Mouse (Mus musculus) gastrocnemius, postnatal 14 days (tissue): ENCODE measurements around the gene Macc1. TPM values are rescaled to one million over a fixed set of nuclear protein-coding genes. Genes with fewer than 3 reads are reported as not detected.
"Not testable (repeated sequence)": the region's sequence is repeated elsewhere in the genome, so short reads cannot be mapped to it uniquely, and the experiment has no call there.

Source experiments
- DNase-seq: peaks from one replicate; pipeline ENCODE4 v3.0.0; 2021; ENCODE audit warnings: mixed read lengths
- intact Hi-C: fragments of 180-260 bp; cut with DNase I; formaldehyde crosslinking; loops from one replicate; pipeline ENCODE4 v1.15.1; 2025; ENCODE audit warnings: low total_unique reads
- long read RNA-seq, 2 experiments: library from polyadenylated mRNA; stranded (forward); transcript quantifications; one replicate each; pipeline ENCODE4 v2.0.0; 2021
- total RNA-seq, 2 experiments: library from RNA; stranded (reverse); gene quantifications; 2 replicates each; pipeline ENCODE4 v1.2.3; 2021

The Macc1 gene
- not detected for total RNA-seq
- long read RNA-seq, experiment 1: 0 reads
- long read RNA-seq, experiment 2, partial matches to known transcripts: 0 of 1 reads
- long read RNA-seq, experiment 2, other reads (novel, unspliced or antisense): 1 of 1 reads

DNA sequence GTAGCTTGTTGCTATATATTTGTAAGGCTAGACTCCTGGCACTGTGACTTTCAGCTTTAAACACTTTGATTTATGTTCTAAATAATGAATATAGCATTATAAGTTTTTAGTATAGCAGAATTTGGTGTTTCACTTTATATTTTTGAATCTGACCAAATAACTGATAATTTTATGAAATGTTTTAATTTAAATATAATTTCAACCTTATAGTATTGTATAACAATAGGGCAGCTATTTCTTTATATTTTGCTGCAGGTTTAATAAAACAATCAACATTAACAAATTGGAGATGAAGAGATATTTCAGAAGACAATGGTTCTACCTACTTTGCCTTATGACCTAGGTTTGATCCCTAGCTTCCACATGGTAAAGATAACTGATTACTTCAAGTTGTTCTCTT is at the start of gene Macc1:
Macc1 (plus strand) TSS at position 301 of the 400 bp plus-strand sequence.
- DNase-seq: no peak
- intact Hi-C loops: no loop called here

DNA sequence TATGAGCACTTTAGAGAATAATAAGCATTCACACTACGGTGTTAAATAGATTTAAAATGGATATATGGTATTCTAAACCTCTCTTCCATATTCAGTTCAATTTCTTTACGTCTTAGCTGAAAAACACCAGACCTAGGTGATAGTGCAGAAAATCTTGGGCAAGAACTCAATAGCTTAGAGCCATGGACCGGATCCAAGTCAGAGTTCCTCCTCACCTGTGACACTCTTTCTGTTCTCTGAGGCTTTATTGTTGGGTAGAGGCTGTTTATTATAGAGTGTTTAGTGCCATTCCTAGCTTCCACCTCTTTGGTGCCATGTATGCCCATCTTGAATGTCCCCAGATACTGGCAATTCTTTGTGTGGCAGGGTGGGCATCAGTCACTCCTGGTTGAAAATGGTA is 49.6 kb upstream of the Macc1 start:
- intact Hi-C loops: no loop called here
- no peak for DNase-seq

DNA sequence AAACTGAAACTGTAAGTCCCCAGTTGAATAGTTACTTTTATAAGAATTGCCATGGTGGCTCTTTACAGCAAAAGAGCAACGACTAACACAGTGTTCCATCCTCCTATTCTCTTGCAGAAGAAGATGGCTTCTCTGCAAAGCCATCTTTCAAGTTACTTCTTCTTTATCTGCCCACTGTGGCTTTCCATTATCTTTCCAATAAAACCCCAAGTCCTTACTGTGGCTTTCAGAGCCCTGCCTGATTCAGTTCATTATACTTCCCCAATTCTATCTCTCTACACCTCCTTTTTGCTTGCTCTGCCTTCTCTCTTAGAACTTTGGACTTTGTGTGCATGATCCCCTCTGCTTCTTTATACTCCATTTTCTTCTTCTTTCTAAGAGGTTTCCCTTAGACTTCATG is 45.3 kb upstream of the Macc1 start:
- intact Hi-C loops: no loop called here

DNA sequence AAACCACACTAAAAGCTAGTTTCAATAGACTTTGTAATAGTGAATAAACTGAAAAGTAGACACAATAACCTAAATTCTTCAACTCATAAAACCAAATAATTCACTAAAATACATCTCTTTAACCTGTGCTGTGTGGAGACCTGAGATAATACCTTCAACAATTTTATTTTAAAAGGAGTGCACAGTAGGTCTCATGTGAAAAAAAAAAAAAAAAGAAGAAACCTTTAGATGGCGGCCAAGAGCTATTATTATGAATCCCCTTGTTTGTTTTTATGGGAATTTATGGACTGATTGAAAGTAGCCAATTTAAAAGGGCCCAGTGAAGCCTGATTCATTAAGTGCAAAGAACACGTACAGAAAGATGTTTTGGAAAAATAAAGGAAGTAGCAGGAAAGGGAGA is 44.0 kb upstream of the Macc1 start:
- intact Hi-C loops: no loop called here

More for the DNA sequence above, 45.3 kb upstream of the Macc1 start:
- no peak for DNase-seq

DNA sequence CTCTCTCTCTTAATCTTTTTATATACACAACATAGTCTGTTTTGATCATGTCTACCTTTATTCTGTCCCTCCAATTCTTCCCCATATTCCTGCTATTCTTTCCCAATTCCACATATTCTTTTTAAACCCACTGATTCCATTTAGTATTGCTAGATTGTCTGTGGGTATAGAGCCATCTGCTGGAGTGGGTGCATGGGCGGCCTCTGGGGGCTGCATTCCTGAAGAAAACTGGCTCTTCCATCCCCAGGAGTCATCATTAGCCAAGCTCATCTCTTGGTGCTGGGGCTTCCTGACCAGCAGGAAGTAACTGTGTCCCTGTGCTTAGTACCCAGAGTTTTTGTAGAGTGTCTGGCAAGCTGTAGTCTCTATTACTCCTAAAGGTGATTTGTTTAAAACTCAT is 42.1 kb upstream of the Macc1 start:
- intact Hi-C loops: no loop called here
- DNase-seq: no peak

More for the DNA sequence above, 44.0 kb upstream of the Macc1 start:
- no peak for DNase-seq

GRCm38 (mm10) chr12:119273605-119274004 is 40.5 kb upstream of the Macc1 start:
- intact Hi-C loops: no loop called here
- no peak for DNase-seq

DNA sequence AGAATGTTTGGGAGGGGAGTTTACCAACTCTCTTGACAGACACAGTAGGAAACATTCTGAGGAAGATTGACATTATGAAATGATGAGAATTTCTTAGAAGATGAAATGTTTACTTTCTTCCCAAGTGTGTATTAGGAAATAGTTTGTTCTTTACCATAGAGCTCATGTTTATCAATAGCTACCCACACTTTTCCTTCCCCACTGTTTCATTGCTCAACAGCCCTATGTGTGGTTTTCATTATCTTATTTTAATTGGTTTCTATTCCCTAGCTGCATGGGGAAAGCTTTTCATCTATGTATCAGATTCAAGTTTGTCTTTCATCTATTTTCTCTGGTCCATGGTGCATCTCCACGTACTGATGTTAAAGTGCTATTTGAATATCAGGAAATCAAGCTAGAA is 37.8 kb upstream of the Macc1 start:
- DNase-seq: no peak
- intact Hi-C loops: no loop called here

GRCm38 (mm10) chr12:119291618-119292017 is 22.5 kb upstream of the Macc1 start:
- intact Hi-C loops: no loop called here
- DNase-seq: no peak

- DNase-seq: no peak
- intact Hi-C loops: no loop called here
These were observed 10.5 kb upstream of the Macc1 start for GRCm38 (mm10) chr12:119303618-119304017.

- intact Hi-C loops: no loop called here
- DNase-seq: no peak
These were observed 881 bp upstream of the Macc1 start for GRCm38 (mm10) chr12:119313014-119313763.

DNA sequence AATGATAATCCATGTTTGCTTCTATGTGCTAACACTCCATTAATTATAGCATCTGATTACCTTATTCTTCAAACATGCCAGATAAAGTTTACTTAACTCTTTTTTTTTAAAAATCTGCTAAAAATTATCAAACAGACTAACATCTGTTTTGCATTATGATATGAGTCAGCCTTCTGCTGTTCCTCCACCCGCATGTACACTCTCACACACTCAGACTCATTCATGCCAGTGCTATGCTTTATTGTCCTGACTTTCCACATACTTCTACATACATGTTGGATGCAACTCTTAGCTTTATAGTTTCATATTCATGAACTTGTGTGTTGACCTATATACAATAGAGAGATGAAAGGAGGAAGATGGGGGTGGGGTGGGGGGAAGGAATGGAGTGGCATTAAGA is 4.7 kb downstream of the Macc1 start:
- DNase-seq: no peak
- intact Hi-C loops: no loop called here

DNA sequence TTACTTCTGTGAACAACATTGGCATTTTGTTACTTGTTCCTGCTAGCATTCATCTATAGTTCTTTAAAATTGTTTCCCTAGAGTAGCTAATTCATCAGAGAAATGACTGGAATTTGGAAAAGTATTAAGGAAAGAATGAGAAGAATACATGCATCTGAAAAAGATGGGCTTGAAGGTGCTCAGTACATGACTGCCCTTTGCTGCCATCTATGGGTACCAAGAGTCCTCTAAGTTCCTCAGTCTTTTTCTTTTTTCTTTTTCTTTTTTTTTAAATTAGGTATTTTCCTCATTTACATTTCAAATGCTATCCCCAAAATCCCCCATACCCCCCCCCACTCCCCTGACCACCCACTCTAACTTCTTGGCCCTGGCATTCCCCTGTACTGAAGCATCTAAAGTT is 11.3 kb downstream of the Macc1 start:
- intact Hi-C loops: no loop called here
- no peak for DNase-seq

DNA sequence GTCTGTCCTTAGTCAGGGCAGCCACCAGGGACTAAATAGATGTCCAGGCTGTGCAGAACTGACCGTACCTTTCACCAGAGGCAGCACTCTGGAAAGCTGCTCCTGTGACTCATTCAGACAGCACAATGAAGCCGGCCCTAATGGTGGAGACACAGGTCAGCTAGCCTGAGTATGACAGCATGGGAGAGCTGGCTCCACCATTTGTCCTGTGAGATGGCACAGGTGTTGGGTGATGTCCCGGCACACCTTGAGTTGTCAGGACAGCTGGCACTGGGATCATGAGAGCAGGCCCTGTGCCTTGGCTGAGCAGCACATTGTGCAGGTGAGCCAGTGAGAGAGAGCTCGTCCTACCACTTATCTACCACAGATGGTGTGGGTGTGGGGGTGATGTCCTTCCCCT is 16.6 kb downstream of the Macc1 start:
- DNase-seq: no peak
- intact Hi-C loops: no loop called here

- intact Hi-C loops: no loop called here
- no peak for DNase-seq
These were observed 19.3 kb downstream of the Macc1 start for GRCm38 (mm10) chr12:119333376-119333775.

- DNase-seq, intact Hi-C loops: not testable (repeated sequence)
These were observed 38.5 kb downstream of the Macc1 start for GRCm38 (mm10) chr12:119352579-119352978.

DNA sequence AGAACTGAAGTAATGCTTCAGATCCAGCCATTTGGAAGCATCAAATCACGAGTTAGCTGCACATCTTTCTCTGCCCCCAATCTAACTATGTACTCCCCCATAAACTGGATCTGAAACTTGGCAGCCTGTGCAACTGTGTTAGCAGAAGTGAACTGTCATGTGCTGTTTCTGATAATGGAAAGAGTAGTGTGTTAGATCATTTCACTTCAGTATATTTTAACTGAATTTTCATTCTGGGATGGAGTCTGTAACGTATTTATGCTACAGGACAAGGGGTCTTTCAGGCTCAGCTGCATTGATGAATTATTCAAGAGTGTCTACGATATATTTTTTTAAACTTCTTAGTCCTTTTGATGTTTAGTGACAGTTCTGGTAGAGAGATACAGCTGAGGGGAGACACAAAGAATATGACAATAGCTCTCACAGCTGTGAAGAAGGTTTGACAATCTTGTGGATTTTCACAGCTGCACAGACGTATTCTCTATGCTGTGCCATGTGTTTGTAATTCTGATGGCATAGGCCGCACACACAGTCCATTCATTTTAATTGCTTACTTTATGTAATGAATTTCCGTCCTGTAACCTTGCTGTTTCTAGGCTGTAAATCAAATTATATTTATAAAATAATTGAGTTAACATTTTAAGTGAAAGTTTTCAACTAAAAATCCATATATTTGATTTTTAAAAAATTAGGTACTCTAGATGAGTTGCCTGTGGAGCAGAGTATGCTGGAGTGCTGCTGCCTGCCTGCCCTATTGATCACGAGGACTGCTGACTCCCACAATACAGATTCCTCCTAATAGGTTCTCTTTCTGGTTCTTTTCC is 43.6 kb downstream of the Macc1 start:
- intact Hi-C loops: no loop called here
- no peak for DNase-seq

GRCm38 (mm10) chr12:119358242-119358515 is 44.1 kb downstream of the Macc1 start:
- intact Hi-C loops: no loop called here
- no peak for DNase-seq

GRCm38 (mm10) chr12:119365041-119365440 is 51.0 kb downstream of the Macc1 start:
- intact Hi-C loops: no loop called here
- no peak for DNase-seq

GRCm38 (mm10) chr12:119369832-119370231 is 55.8 kb downstream of the Macc1 start:
- DNase-seq: no peak
- intact Hi-C loops: no loop called here

DNA sequence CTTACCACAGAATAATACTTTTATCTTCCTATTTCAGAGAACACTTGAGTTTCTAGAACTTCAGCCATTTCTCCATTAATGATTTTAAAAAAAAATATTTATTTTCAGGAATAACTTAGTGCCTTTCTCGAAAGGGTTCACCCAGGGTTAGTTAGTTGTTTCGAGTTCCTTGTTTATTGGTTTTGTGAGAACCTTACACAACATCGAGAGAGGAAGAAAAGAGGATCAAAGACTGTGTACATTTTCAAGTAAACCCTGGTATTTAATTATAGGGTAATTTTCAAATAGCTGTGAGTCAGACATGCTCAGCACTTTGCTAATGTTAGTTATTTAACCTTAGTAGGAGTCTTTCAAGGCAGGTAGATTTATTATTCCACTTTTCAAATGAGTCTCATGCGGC is 58.3 kb downstream of the Macc1 start:
- DNase-seq: no peak
- intact Hi-C loops: no loop called here

DNA sequence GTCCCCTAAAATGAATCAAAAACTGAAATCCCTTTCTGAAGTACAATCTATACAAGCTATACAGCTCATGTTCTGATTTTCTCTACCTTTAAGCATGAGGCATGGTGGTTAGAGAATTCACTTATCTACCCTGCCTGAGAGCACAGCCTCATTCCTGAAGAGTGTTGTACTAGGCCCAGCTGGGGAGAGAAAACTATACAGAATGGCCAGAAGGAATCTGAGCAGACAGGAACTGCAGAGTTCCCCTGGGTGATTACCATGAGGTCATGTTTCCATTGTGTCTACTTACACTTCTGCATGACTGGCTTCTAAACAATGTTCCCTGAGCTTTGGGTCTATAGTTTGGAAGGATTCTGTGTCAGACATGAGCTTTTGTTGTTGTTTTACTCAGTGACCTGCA is 62.8 kb downstream of the Macc1 start:
- no peak for DNase-seq
- intact Hi-C loops: no loop called here
